Mouse (Mus musculus) hindbrain, embryonic 14.5 days (tissue): ENCODE results near the gene Rps13. TPM values are rescaled to one million over a fixed set of nuclear protein-coding genes. Genes with fewer than 3 reads are reported as not detected.

Experiments used
- ATAC-seq: fragments of 200-750 bp; cut with Nextera tagmentation; 2 replicates; pipeline ENCODE4 v1.8.0; 2017; ENCODE audit warnings: moderate number of reproducible peaks, mild to moderate bottlenecking, moderate TSS enrichment, moderate library complexity; ENCODE audit not compliant: low FRiP score
- DNase-seq: peaks from one replicate; pipeline ENCODE4 v3.0.0-alpha.2; 2015; ENCODE audit warnings: low spot score
- H3K27ac ChIP-seq: fragments of 300-500 bp; sonication (generic); 2 replicates; pipeline ENCODE4 v1.5.1; 2014; ENCODE audit warnings: mild to moderate bottlenecking, moderate library complexity
- H3K27me3 ChIP-seq: fragments of 300-500 bp; sonication (generic); 2 replicates; pipeline ENCODE4 v1.6.1; 2014; ENCODE audit warnings: mild to moderate bottlenecking, low read length, mixed read lengths; ENCODE audit not compliant: control insufficient read depth, insufficient read depth
- H3K36me3 ChIP-seq: fragments of 300-500 bp; sonication (generic); replicated peaks from 2 replicates; pipeline ENCODE4 v1.6.1; 2014; ENCODE audit not compliant: control insufficient read depth, insufficient read depth
- H3K4me1 ChIP-seq: fragments of 300-500 bp; sonication (generic); replicated peaks from 2 replicates; pipeline ENCODE4 v1.6.1; 2014; ENCODE audit warnings: antibody characterized with exemption, low read length, mixed read lengths; ENCODE audit not compliant: control insufficient read depth, insufficient read depth
- H3K4me2 ChIP-seq: fragments of 300-500 bp; sonication (generic); replicated peaks from 2 replicates; pipeline ENCODE4 v1.6.1; 2014; ENCODE audit warnings: mild to moderate bottlenecking, moderate library complexity
- H3K4me3 ChIP-seq: fragments of 300-500 bp; sonication (generic); replicated peaks from 2 replicates; pipeline ENCODE4 v1.5.1; 2014; ENCODE audit warnings: mild to moderate bottlenecking, low read length
- H3K9ac ChIP-seq: fragments of 300-500 bp; sonication (generic); 2 replicates; pipeline ENCODE4 v1.6.1; 2014
- H3K9me3 ChIP-seq: fragments of 300-500 bp; sonication (generic); 2 replicates; pipeline ENCODE4 v1.6.1; 2016; ENCODE audit warnings: low read length; ENCODE audit not compliant: control insufficient read depth
- WGBS: fragments of 180-500 bp; shearing (Covaris S2); extraction: QIAGEN DNeasy Blood & Tissue Kit; methylation state at CpG from one replicate; pipeline ENCODE4 v1.1.7; 2014; 5-methylcytosine and 5-hydroxymethylcytosine counted together
- polyA plus RNA-seq: library from polyadenylated mRNA; unstranded; fragments of >200 nt; fragmentation: Nextera tagmentation; extraction: Ambion mirVana; gene quantifications from 2 replicates; pipeline ENCODE4 v1.2.1, GENCODE M21; 2014

Gene Rps13
- polyA plus RNA-seq, 1 experiment from 2014 or later: 625 TPM

DNA sequence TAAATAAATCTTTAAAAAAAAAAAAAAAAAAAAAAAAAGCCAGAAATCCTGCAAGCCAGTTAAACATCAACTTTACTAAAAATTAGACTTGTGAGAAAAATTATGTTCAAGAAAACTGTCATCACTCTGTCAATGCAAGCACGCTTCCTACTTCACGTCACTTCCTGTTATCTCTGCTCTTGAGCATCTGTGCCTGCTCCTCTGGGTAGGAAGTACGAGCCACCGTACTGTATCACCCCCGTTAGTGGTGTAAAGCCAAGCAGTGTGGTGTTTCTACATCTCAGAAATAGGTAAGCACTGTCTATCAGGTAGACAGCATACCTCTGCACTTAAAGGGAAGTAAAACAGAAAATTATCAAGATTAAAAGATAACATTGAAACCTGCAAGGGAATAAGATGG lies 6.1 kb downstream of the Rps13 start:
- 93% methylated on average over 5 of the region's 5 CpGs for WGBS
- Histone ChIP-seq H3K4me1 (peaks cover 6% of the 10 kb centered on the region), H3K4me3 (no peak overlapping the region), H3K4me2 (no peak overlapping the region), H3K27me3 (no peaks in the 10 kb centered on the region), H3K36me3 (peaks cover 42% of the 10 kb centered on the region), H3K9ac (no peak overlapping the region), H3K27ac (no peak overlapping the region), H3K9me3 (no peaks in the 10 kb centered on the region)
- no peak for DNase-seq
- ATAC-seq: no peak

DNA sequence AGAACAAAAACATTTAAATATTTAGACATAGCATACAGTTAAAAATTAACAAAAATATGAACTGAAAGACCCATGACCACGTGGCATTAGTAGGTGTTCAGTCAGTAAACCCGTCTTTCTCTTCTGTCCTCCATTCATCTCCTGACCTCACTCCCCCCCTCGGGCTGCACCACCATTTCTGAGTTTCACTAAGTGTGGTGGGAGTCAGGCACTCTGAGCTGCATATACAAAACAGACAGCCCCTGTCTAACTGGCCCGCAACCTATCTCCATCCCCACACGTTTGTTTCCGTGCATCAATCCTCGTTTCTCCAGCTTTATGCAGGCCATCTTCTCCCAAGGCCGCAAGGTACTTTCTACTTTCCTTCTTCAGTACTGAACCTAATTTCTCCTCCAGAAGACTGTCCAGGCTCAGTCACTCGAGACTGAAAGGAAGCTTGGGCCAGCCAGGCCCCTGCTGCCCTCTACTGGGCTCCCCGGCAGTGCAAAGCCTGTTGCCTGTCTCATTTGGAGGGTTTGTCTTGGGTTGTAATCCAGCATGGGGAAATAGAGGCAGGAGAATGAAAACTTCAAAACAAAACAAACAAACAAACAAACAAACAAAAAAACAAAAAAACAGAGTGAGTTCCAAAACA lies 10.5 kb downstream of the Rps13 start:
- Histone ChIP-seq H3K9me3 (no peaks in the 10 kb centered on the region), H3K27ac (no peak overlapping the region), H3K9ac (no peak overlapping the region), H3K4me2 (no peak overlapping the region), H3K36me3 (peaks cover under 1% of the 10 kb centered on the region; the same call in 1 of the 2 replicates), H3K4me3 (no peak overlapping the region), H3K4me1 (no peaks in the 10 kb centered on the region), H3K27me3 (no peaks in the 10 kb centered on the region)
- DNase-seq (peak; percentile 78), ATAC-seq (no peak)
- 37% methylated on average over 10 of the region's 10 CpGs for WGBS

DNA sequence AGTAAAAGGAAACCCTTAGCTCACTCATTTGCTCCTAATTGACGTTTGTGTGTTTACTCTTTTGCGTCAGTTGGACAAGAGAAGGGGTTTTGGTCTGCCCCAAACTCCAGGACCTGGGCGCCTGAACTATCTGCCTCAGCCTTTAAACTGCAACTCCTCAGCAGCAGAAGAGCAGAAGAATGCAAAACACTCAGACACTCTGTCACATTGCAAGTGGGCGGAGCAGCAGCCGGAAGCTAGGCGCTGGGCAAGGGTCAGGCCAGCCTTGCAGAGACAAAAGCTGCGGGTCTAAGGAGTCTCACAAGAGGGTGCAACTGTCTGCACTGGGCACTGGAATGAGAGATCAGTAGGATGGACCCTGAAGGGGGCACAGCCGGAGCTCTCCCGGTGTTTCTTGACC lies 24.5 kb downstream of the Rps13 start:
- H3K9me3 ChIP-seq: no peaks in the 10 kb centered on the region
- no peak overlapping the region for H3K4me3 ChIP-seq
- no peak overlapping the region for H3K9ac ChIP-seq
- H3K4me1 ChIP-seq: peaks cover 6% of the 10 kb centered on the region
- H3K27me3 ChIP-seq: peaks cover 18% of the 10 kb centered on the region; the same call in 1 of the 2 replicates
- ATAC-seq: no peak
- WGBS: 11% methylated on average over 9 of the region's 9 CpGs
- H3K36me3 ChIP-seq: no peaks in the 10 kb centered on the region
- no peak overlapping the region for H3K27ac ChIP-seq
- no peak overlapping the region for H3K4me2 ChIP-seq
- DNase-seq: no peak

DNA sequence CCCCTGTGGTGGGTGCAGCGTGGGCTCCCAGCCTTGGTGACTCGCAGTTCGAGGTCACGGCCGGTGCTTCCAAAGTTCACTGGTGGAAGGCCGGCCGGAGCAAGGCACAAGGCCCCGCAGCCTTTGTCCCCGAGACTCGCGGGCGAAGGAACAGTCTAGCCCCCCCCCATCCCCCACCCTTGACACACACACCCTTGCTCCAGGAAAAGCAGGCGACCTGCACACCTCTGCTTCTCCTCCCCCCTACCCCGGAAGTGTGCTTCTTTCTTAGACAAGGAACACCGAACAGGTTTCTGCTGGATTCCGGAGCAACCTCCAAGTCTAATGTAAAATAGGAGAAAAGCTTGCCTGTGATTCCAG lies 25.4 kb downstream of the Rps13 start:
- ATAC-seq (no peak), DNase-seq (no peak)
- Histone ChIP-seq H3K36me3 (no peaks in the 10 kb centered on the region), H3K4me1 (peaks cover 6% of the 10 kb centered on the region), H3K9ac (peak overlapping the region; percentile 39; the same call in 1 of the 2 replicates), H3K9me3 (no peaks in the 10 kb centered on the region), H3K27me3 (peaks cover 18% of the 10 kb centered on the region; the same call in 1 of the 2 replicates), H3K27ac (no peak overlapping the region), H3K4me2 (peak overlapping the region; percentile 100), H3K4me3 (peak overlapping the region; percentile 68)
- WGBS: 3% methylated on average over 16 of the region's 16 CpGs

DNA sequence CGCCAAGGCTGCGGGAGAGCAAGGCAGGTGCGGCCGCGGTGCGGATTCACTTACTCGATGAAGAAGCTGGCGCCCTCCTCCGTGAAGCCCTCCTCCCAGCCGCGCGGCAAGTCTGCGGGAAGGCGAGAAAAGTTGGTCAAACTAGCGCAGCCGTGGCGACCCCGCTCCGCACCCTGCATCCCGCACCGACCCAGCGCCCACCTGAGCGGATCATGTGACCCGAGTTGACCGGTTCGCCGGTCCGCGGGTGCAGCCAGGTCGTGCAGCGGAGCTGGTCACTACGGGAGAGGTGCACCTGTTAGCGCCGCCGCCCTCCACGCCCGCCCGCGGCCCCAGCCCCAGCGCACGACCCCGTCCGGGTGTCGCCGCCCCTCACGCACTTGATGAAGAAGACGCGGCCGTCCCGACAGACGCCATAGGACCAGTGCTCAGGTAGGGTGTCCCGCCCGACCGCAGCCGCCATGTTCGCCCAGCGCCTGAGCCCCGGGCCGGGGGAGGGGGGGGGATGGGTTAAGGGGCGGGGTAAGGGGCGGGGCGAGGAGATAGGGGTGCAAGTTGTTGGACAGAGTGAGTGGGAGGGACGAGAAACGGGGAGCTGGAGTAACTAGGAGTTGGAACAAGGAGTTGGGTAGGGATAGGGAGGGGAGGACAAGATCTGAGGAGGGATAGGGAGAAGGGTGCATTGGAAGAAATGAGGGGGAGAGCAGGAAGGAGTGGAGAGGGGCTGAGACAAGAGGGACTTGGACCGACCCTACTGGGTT lies 25.9 kb downstream of the Rps13 start, which contains the start of gene Plekha7:
TSS of gene Plekha7 (minus strand) at position 506 of the 761 bp plus-strand sequence.
- Histone ChIP-seq H3K27me3 (peaks cover 18% of the 10 kb centered on the region; the same call in 1 of the 2 replicates), H3K36me3 (no peaks in the 10 kb centered on the region), H3K4me3 (peak within 1 kb of the TSS; percentile 68), H3K9me3 (no peaks in the 10 kb centered on the region), H3K4me1 (peaks cover 6% of the 10 kb centered on the region), H3K27ac (peak within 1 kb of the TSS; percentile 52; the same call in 1 of the 2 replicates), H3K4me2 (peak within 1 kb of the TSS; percentile 100), H3K9ac (peak within 1 kb of the TSS; percentile 58)
- DNase-seq: no peak
- WGBS: under 1% methylated on average over 56 of the region's 65 CpGs
- ATAC-seq: peak; percentile 67

DNA sequence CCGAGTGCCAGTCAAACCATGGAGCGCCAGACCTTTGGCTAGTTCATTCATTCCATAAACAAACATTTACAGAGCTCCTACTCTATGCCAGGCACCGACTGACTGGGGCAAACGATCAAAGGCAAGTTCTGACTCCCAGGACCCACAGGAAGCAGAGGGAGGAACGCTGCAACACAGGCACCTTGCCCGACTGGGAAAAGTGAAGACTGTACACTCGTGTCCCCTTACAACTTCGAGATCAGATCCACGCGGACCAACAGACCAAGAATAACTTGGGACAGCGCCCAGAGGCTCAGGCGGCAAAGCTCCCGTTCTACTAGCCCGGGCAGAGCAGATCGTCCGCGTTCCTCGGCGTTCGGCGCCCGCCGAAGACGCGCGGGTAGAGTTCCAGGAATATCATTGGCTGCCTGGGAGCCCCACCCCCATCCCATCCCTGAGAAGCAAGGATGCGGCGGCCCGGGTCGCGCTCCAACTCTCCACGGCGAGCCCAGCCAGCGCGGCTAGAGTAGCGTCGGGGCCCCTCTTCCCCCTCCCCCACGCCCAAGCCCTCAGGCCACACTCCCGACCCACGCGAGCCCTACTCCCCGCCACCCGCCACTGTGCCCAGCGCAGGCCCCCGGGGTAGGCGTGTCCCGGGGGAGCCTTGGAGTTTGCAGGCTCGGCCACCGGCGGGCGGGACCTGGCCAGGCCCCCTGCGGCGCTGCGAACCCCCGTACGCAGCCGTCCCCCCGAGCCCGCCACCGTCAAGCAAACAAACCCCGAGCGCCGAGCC lies 26.7 kb downstream of the Rps13 start:
- Histone ChIP-seq H3K9me3 (no peaks in the 10 kb centered on the region), H3K4me3 (peak overlapping the region; percentile 68), H3K4me2 (peak overlapping the region; percentile 100), H3K4me1 (peaks cover 6% of the 10 kb centered on the region), H3K36me3 (no peaks in the 10 kb centered on the region), H3K27me3 (peaks cover 18% of the 10 kb centered on the region; the same call in 1 of the 2 replicates), H3K9ac (peak overlapping the region; percentile 58), H3K27ac (peak overlapping the region; percentile 52; the same call in 1 of the 2 replicates)
- DNase-seq (peak; percentile 67), ATAC-seq (peak; percentile 87)
- under 1% methylated on average over 63 of the region's 63 CpGs for WGBS

DNA sequence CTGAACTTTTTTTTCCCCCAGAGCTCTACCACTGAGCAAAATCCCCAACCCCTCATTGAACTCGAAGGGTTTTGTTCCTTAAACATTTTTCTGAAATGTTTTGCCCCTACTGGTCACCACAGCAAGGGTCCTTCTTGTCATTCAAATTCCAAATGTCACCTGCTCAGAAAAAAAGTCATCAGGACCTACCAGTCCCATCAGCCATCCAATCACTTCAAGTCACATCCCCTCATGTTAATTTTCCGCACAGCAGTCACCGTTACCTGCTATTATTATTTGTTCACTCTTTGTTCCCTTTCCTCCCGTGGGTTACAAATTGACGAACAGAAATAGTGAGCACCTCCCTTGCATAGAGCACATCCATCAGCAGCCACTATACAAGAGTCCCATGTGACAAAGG lies 27.4 kb downstream of the Rps13 start:
- 7% methylated on average over 5 of the region's 5 CpGs for WGBS
- Histone ChIP-seq H3K4me3 (peak overlapping the region; percentile 68), H3K9me3 (no peaks in the 10 kb centered on the region), H3K4me2 (peak overlapping the region; percentile 100), H3K9ac (no peak overlapping the region), H3K36me3 (no peaks in the 10 kb centered on the region), H3K27me3 (peaks cover 18% of the 10 kb centered on the region; the same call in 1 of the 2 replicates), H3K27ac (no peak overlapping the region), H3K4me1 (peaks cover 6% of the 10 kb centered on the region)
- no peak for ATAC-seq
- DNase-seq: no peak

DNA sequence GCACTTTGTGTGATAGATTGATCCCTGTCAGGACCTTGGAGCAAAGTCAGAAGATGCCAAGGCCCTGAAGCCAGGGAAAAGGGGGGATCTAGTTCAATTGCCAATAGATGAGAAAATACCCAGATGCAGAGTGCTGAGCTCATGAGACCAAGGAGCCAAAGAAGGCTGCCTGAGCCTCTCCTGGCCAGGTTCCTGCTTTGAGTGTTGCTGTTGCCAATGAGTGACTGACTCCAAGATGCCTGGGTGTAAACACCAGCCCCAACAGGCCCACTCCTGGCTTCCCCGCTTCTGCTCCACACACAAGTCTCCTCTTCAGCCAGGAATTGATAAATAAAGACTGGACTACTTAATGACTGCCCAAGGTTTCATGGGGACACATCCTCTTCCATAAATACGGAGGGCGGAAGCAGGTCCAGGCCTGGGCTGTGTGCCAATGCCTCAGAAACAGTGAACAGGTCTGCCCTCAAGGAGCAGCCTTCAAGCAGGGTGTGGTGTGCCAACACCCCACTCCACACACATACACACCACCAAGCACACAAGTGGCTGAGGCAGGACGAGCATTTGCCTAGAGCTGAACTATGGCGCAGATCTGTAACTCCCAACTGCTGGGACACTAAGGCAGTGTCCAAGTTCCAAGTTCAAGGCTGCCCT lies 32.2 kb downstream of the Rps13 start:
- Histone ChIP-seq H3K9ac (no peak overlapping the region), H3K4me3 (no peak overlapping the region), H3K27me3 (0 out of 2 replicates have a peak, but pooled peaks cover 5% of the 10 kb centered on the region), H3K9me3 (no peaks in the 10 kb centered on the region), H3K27ac (no peak overlapping the region), H3K4me1 (peaks cover 5% of the 10 kb centered on the region), H3K4me2 (no peak overlapping the region), H3K36me3 (no peaks in the 10 kb centered on the region)
- ATAC-seq (no peak), DNase-seq (no peak)
- WGBS: 90% methylated on average over 5 of the region's 5 CpGs
